In genomic region chr11:89358546-89358945, GRCm38 (mm10) we compare ENCODE assay signal across 23 mouse cellular contexts. TPM values are rescaled to one million over a fixed set of nuclear protein-coding genes. Genes with fewer than 3 reads are reported as not detected.
DNase-seq lines count a peak whose midpoint lies in the region; ATAC-seq lines count a peak whose summit lies in the region.
"Had no signal": no experiment of that assay in that cellular context is flagged by ENCODE, and none has a peak within 500 bp of the region (broad histone marks: within the 10 kb centered on the region; RNA-seq: fewer than 3 reads in every experiment).

No protein-coding gene starts in this region.

- no peaks in the 10 kb centered on the region for H3K9me3 ChIP-seq in limb, embryonic 12.5 days
- no peaks in the 10 kb centered on the region for H3K9me3 ChIP-seq in limb, embryonic 10.5 days (replicated peaks)
- no peaks in the 10 kb centered on the region for H3K9me3 ChIP-seq in limb, embryonic 13.5 days
- no peaks in the 10 kb centered on the region for H3K9me3 ChIP-seq in limb, embryonic 15.5 days
- H3K9me3 ChIP-seq: embryonic facial prominence, embryonic 13.5 days; embryonic facial prominence, embryonic 15.5 days; forebrain, embryonic 13.5 days; forebrain, embryonic 15.5 days had no signal

- no peaks in the 10 kb centered on the region for H3K27me3 ChIP-seq in limb, embryonic 12.5 days
- no peaks in the 10 kb centered on the region for H3K27me3 ChIP-seq in limb, embryonic 10.5 days (ENCODE audit: low read depth, poor library complexity, severe bottlenecking)
- no peaks in the 10 kb centered on the region for H3K27me3 ChIP-seq in limb, embryonic 13.5 days
- H3K27me3 ChIP-seq in limb, embryonic 15.5 days, result no peaks in the 10 kb centered on the region
- H3K27me3 ChIP-seq: embryonic facial prominence, embryonic 13.5 days; embryonic facial prominence, embryonic 15.5 days; forebrain, embryonic 13.5 days; forebrain, embryonic 15.5 days had no signal

- DNase-seq in limb, embryonic 10.5 days (ENCODE audit: low spot score), result no peak
- no peak for DNase-seq in gastrocnemius, postnatal 14 days
- DNase-seq in gastrocnemius, adult 8-10 months (ENCODE audit: low spot score in 2 of 2), result no peak
- DNase-seq: adrenal gland, adult 2 months; adrenal gland, postnatal 10 days; adrenal gland, postnatal 25 days; cerebellum, adult 11 months; cerebellum, adult 18-20 months; cerebellum, adult 8-10 months; cerebellum, adult 9-11 months; cerebellum, postnatal 14 days; cerebellum, postnatal 36 days; embryo, embryonic 11 days had no signal

- H3K4me2 ChIP-seq in limb, embryonic 12.5 days, result no peak overlapping the region
- H3K4me2 ChIP-seq in limb, embryonic 13.5 days (replicated peaks), result no peak overlapping the region
- no peak overlapping the region for H3K4me2 ChIP-seq in limb, embryonic 15.5 days
- H3K4me2 ChIP-seq: embryonic facial prominence, embryonic 13.5 days; embryonic facial prominence, embryonic 15.5 days; forebrain, embryonic 13.5 days; forebrain, embryonic 15.5 days had no signal

- intact Hi-C loops in gastrocnemius, postnatal 14 days (cut with DNase I; ENCODE audit: low total_unique reads), result no loop called here

- WGBS in limb, embryonic 12.5 days, result 63% methylated on average over 5 of the region's 5 CpGs
- WGBS in limb, embryonic 10.5 days, result 87% methylated on average over 5 of the region's 5 CpGs
- WGBS in limb, embryonic 13.5 days, result 62% methylated on average over 5 of the region's 5 CpGs
- WGBS in limb, embryonic 15.5 days, result 63% methylated on average over 5 of the region's 5 CpGs

- no peak overlapping the region for H3K4me3 ChIP-seq in limb, embryonic 12.5 days (replicated peaks)
- no peak overlapping the region for H3K4me3 ChIP-seq in limb, embryonic 10.5 days
- no peak overlapping the region for H3K4me3 ChIP-seq in limb, embryonic 13.5 days
- H3K4me3 ChIP-seq in limb, embryonic 15.5 days, result no peak overlapping the region
- H3K4me3 ChIP-seq: embryonic facial prominence, embryonic 13.5 days; embryonic facial prominence, embryonic 15.5 days; erythroblast, embryonic 14.5 days; forebrain, embryonic 13.5 days; forebrain, embryonic 15.5 days had no signal

- H3K9ac ChIP-seq in limb, embryonic 12.5 days (replicated peaks), result no peak overlapping the region
- H3K9ac ChIP-seq in limb, embryonic 13.5 days, result no peak overlapping the region
- no peak overlapping the region for H3K9ac ChIP-seq in limb, embryonic 15.5 days
- H3K9ac ChIP-seq: embryonic facial prominence, embryonic 13.5 days; embryonic facial prominence, embryonic 15.5 days; forebrain, embryonic 13.5 days; forebrain, embryonic 15.5 days had no signal

- H3K4me1 ChIP-seq in limb, embryonic 12.5 days (replicated peaks), result peaks cover 30% of the 10 kb centered on the region
- peaks cover 10% of the 10 kb centered on the region for H3K4me1 ChIP-seq in limb, embryonic 10.5 days
- H3K4me1 ChIP-seq in limb, embryonic 13.5 days, result peaks cover 21% of the 10 kb centered on the region
- H3K4me1 ChIP-seq in limb, embryonic 15.5 days, result peaks cover 10% of the 10 kb centered on the region; the same call in 1 of the 2 replicates

- no peaks in the 10 kb centered on the region for H3K36me3 ChIP-seq in limb, embryonic 12.5 days
- H3K36me3 ChIP-seq in limb, embryonic 10.5 days, result no peaks in the 10 kb centered on the region
- no peaks in the 10 kb centered on the region for H3K36me3 ChIP-seq in limb, embryonic 13.5 days
- no peaks in the 10 kb centered on the region for H3K36me3 ChIP-seq in limb, embryonic 15.5 days
- H3K36me3 ChIP-seq: embryonic facial prominence, embryonic 13.5 days; embryonic facial prominence, embryonic 15.5 days; forebrain, embryonic 15.5 days had no signal

- peak overlapping the region; percentile 62 for H3K27ac ChIP-seq in limb, embryonic 12.5 days
- H3K27ac ChIP-seq in limb, embryonic 10.5 days, result no peak overlapping the region
- peak overlapping the region; percentile 33; the same call in 1 of the 2 replicates for H3K27ac ChIP-seq in limb, embryonic 13.5 days
- H3K27ac ChIP-seq in limb, embryonic 15.5 days, result no peak overlapping the region
- H3K27ac ChIP-seq: embryonic facial prominence, embryonic 13.5 days; embryonic facial prominence, embryonic 15.5 days; forebrain, embryonic 13.5 days; forebrain, embryonic 15.5 days had no signal

- ATAC-seq in limb, embryonic 12.5 days (ENCODE audit: insufficient number of reproducible peaks, insufficient read depth, low FRiP score, low TSS enrichment, low read depth), result peak; percentile 66
- ATAC-seq in limb, embryonic 13.5 days (ENCODE audit: low FRiP score, low read depth), result peak; percentile 61
- 0 out of 2 replicates have a peak, but pooled peaks have one; percentile 19 for ATAC-seq in limb, embryonic 15.5 days (ENCODE audit: insufficient number of reproducible peaks, low FRiP score, low TSS enrichment, low read depth)
- ATAC-seq: forebrain, embryonic 13.5 days; forebrain, embryonic 15.5 days had no signal

RNA-seq across cellular contexts. Expression of gene Nog, which starts 56.4 kb away (rescaled TPM):
- 11.1 TPM in 2 replicates for polyA plus RNA-seq in limb, embryonic 12.5 days (2016; fragmentation: Nextera tagmentation; extraction: Ambion mirVana)
- 0.16 and 0.89 TPM in 2 replicates for polyA plus RNA-seq in limb, embryonic 10.5 days (2016; fragmentation: Nextera tagmentation; extraction: Ambion mirVana)
- 8.5 and 9.7 TPM in 2 replicates for polyA plus RNA-seq in limb, embryonic 13.5 days (2015; fragmentation: Nextera tagmentation; extraction: Ambion mirVana)
- 4.1 and 4.3 TPM in 2 replicates for polyA plus RNA-seq in limb, embryonic 15.5 days (2015; fragmentation: Nextera tagmentation; extraction: Ambion mirVana)
- 1 to 10 TPM; 1.4 to 1.7 TPM for total RNA-seq in gastrocnemius, postnatal 14 days (2021)
- 1 to 10 TPM; 2.0 to 3.6 (median 2.8) TPM for total RNA-seq in gastrocnemius, adult 8-10 months (2022)
- total RNA-seq: adrenal gland, postnatal 25 days; common myeloid progenitor, adult 5-6 weeks; MEL had no signal
- polyA plus RNA-seq: erythroblast, embryonic 14.5 days had no signal

Comparison
In these comparisons a context has a peak if more than half of its experiments do, and no peak if none do; other contexts are left out.
1. H3K27ac ChIP-seq: peak in limb, embryonic 12.5 days (single experiment) and limb, embryonic 13.5 days (single experiment); none in limb, embryonic 10.5 days (single experiment) and limb, embryonic 15.5 days (single experiment).
2. Peak in every context shown above with its lines, with median percentiles within 50 percentile points of each other: ATAC-seq.